Mouse (Mus musculus) frontal cortex, adult (tissue): ENCODE measurements at regions not wholly inside any gene's neighbourhood (a gene's known extent, or its start where the extent isn't known, plus 50 kb on each side); places are given as distances from the start of the nearest gene placed in this dataset.

Experiments used
- ATAC-seq: cut with Nextera tagmentation; 2 replicates; pipeline ENCODE4 v1.9.2; 2017; ENCODE audit warnings: mild to moderate bottlenecking, moderate library complexity, mixed read lengths; ENCODE audit not compliant: low TSS enrichment

GRCm38 (mm10) chr6:147416592-147416991 is 59.0 kb upstream of the Ccdc91 start:
- no peak for ATAC-seq

DNA sequence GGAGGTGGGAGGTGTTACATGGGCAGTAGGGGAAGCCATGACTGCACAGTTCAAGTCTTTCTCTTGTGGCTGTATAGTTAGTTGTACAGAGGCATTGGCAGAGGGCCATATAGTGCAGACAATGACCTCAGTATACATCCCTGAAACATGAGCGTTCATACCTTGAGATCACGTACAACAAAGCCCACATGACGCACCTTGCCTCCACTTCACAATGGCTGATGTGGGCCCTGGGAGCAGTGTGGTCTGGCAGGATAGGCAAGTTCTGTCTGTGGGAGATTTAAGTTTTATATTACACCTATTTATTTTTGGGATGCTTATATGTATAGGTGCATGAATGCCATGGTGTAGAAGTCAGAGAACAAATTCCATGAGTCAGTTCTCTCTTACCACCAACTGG is 61.9 kb upstream of the Ccdc91 start:
- ATAC-seq, result no peak

- no peak for ATAC-seq
These were observed 77.6 kb upstream of the Ccdc91 start for GRCm38 (mm10) chr6:147397984-147398383.

DNA sequence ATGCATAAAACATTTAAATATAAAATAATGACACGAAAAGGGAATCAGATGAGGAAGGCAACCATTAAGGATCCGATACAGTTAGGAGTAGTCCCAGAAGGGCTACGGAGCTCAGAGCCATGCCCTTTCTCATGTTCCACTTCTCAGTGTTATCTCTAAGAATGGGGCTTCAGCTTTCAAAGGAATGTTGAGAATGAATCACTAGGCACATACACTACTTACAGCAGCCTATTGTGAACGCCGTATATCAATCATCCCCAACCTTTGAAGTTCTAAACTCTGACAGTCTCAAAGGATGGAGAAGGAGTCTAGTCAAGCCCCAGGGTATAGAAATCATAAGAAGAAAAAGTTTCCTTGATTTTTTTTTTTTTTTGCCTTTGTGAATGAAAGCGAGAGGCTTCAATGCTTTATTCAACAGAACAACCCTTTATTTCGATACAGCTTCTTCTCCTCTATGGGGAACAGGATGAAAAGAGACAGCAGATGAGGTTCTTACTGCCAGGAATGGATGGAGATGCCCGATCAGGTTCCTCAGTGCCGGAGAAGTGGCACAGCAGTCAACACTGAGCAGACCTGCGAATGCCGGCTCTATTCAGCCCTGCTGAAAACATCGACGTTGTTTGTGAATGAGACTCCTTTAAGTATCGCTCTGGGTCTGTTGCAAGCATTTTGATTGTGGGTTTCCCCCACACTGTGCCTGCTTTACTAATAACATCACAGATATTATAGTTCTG is 84.0 kb upstream of the Ccdc91 start:
- ATAC-seq, result no peak

DNA sequence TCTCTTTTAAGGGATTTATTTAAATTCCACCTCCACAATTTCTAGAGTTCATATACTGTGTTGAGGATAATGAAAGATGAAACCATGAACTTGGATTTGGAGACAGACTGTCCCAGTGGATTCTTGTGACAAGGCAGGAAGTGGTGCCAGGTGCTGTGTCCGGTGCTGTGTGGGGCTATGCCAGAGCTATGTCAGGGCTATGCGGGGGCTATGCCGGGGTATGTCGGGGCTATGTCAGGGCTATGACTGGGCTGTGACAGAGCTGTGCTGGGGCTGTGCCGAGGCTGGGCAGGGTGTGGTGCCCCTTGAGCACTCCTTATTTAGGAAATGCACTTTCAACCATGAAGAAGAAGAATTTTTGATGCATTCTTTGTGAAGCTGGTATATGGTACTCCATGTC is 85.1 kb upstream of the Ccdc91 start:
- ATAC-seq, result no peak

DNA sequence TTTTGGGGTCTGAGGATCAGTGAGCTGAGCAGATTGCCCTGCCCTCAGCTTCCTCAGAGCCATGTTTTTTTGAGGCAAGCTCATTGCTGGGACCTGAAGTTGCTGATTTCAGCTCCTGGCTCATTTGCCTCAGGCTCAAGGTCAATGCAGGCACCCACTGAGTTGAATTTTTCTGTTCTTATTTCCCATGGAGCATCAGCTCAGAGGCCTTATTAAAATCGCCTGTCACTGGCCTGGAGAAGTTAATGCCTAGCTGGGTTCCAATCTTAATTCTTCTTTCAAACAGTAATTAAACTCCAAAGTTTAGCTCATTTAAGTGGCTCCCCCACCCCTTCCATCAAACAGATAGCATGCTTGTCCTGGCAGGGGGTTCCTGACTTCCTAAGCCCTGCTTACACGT is 86.9 kb upstream of the Ccdc91 start:
- no peak for ATAC-seq

GRCm38 (mm10) chr6:147385606-147386005 is 90.0 kb upstream of the Ccdc91 start:
- no peak for ATAC-seq

- no peak for ATAC-seq
These were observed 95.1 kb upstream of the Ccdc91 start for GRCm38 (mm10) chr6:147380519-147380918.

- ATAC-seq, result no peak
These were observed 97.9 kb upstream of the Ccdc91 start for GRCm38 (mm10) chr6:147377679-147378078.

GRCm38 (mm10) chr6:147371737-147372136 is 103.9 kb upstream of the Ccdc91 start:
- peak; percentile 27; the same call in 1 of the 2 replicates for ATAC-seq

- no peak for ATAC-seq
These were observed 104.3 kb upstream of the Ccdc91 start for GRCm38 (mm10) chr6:147371336-147371735.

- no peak for ATAC-seq
These were observed 98.9 kb upstream of the Pthlh start for GRCm38 (mm10) chr6:147362842-147363241.

DNA sequence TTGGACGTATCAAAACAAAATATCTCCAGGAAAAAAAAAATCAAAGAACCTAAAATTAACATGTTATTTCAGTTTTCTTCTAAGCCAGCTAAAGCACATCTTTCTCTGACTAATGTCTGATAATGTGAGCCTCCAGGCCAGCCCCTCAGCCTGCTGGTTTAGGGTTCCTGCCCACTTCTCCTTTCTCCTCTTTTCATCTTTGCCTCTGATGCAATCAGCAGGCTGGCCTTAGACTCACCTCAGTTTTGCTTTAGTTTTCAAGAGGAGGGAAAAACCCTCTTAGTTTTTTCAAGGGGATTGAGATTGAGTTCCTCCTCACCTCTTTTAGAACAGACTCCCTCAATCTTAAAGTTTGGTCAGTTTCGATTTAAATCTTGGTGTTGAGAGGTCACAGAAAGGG is 93.0 kb upstream of the Pthlh start:
- no peak for ATAC-seq

DNA sequence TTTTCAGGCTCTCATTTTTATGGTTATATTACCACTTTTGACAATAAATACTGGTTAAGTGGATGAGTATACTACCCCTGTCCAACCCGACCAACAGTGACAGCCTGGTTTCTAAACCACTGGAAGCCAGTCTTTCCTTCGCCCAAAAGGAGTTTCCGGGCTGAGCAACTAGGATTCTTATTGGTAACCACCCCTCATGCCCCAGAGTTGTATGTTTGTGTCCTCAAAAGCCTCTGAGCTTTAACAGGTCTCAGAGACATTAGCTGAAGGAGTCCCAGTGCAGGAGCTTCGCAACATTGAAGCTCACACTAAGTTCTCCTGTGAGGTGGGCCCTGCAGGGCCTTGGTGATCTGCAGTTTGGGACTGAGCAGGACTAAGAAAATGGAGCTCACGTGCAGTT is 92.6 kb upstream of the Pthlh start:
- no peak for ATAC-seq

- ATAC-seq, result no peak
These were observed 85.7 kb upstream of the Pthlh start for GRCm38 (mm10) chr6:147349566-147350237.

DNA sequence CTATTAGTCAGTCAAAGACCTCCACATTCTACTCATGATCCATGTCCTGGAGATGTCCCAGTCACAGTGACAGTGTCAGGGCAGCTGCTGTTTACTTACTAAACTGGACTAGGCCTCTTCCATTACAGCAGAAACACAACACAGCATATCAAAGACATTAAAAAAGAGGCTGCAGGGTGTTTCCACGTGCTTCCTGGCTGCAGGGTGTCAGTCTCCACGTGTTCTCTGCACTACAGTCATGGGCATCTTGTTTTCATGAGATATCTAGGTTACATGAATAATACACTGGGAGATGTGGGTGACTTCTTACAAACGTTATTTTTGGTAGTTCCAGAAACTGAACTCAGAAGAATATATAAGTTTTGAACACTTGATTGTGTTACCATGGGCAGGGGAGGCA is 84.6 kb upstream of the Pthlh start:
- ATAC-seq, result peak; percentile 92

- ATAC-seq, result no peak
These were observed 77.1 kb upstream of the Pthlh start for GRCm38 (mm10) chr6:147341042-147341441.

- peak; percentile 78 for ATAC-seq
These were observed 69.0 kb upstream of the Pthlh start for GRCm38 (mm10) chr6:147332976-147333375.

DNA sequence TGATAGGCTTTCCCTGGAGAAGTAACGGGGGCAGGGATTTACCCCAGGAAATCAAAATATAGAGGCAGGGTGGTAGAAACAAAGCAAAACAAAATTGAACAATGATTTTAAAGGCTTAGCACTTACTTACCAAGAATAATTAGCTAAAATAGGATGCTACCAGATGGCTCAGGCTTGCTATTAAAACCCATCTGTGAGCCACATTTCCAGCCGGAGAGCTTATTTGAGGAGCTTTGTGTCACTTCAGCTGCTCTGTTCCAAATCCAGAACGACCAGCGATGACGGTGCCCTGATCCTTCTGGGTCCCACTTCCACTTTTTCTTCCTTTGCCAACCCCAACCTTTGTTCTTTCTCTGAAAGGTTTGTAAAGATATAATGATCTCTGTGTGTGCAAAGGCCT is 65.2 kb upstream of the Pthlh start:
- peak; percentile 88 for ATAC-seq

DNA sequence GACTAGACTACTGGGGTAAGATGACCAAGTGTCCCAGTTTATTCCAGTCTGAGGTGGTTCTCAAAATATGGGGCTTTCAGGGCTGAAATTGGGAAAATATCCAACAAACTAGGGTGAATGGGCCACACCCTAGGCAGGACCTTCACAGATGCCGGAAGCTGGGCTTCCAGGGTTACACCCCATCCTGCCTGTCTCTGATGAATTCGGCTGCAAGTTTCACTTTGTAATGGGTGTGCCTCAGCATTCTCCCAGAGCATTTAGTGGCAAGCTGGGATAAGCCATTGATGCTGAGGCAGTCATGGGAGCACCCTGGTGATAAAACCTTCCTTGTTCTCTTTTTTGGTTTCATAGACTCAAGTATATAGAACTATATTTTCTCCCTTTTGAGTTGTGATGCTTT is 60.4 kb upstream of the Pthlh start:
- ATAC-seq, result no peak

DNA sequence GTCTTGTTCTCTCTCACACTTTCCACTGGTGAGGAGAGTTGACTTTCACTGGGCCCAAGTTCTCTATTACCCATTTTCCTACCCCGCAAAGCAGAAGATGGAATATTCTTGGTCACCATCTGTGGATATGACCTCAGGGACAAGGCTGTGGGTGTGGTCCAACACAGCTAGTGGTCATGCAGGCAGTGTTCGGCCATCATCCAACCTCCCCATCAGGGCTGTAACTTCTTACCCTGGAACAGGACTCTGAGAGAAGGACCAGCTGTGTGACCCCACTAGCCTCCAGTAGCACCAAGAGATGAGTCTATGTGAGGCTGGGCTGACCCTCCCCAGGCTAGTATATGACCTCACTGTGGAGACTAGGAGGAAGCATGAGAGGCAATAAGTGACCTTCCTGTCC is 54.1 kb upstream of the Pthlh start:
- ATAC-seq, result no peak

- ATAC-seq, result no peak
These were observed 52.9 kb upstream of the Pthlh start for GRCm38 (mm10) chr6:147316702-147317468.

GRCm38 (mm10) chr6:147316140-147316539 is 52.2 kb upstream of the Pthlh start:
- ATAC-seq, result no peak
